Mouse (Mus musculus): ENCODE data around the gene Phactr2. TPM values are rescaled to one million over a fixed set of nuclear protein-coding genes. Genes with fewer than 3 reads are reported as not detected.

The Phactr2 gene
- total and polyA plus RNA-seq, 3 experiments = 0.08 to 0.49 (median 0.31) TPM

GRCm38 (mm10) chr10:13172798-13173221 is 301.4 kb downstream of the Phactr2 start:
- no peak overlapping the region for H3K9ac ChIP-seq (ENCODE audit: insufficient read depth, low read depth)
- H3K9me3 ChIP-seq (replicated peaks; ENCODE audit: low read length) = no peaks in the 10 kb centered on the region
- H3K27ac ChIP-seq (ENCODE audit: insufficient read depth, low read depth) = no peak overlapping the region
- no peaks in the 10 kb centered on the region for H3K79me2 ChIP-seq (replicated peaks; ENCODE audit: control insufficient read depth, extremely low read depth, insufficient read depth, poor library complexity, severe bottlenecking)
- DNase-seq (ENCODE audit: extremely low read depth) = no peak
- no peaks in the 10 kb centered on the region for H3K27me3 ChIP-seq (replicated peaks)
- in situ Hi-C loops (cut with MboI; ENCODE audit: low pct_ligation_motif_present, low pct_unique_long_range_greater_than_20kb, low sequenced_read_pairs) (no loop called here), dilution Hi-C loops (cut with MboI; ENCODE audit: extremely low pct_ligation_motif_present, extremely low pct_unique_long_range_greater_than_20kb, low sequenced_read_pairs) (no loop called here)
- H3K4me2 ChIP-seq (ENCODE audit: insufficient read depth, low read depth, poor library complexity, severe bottlenecking) = no peak overlapping the region
- peaks cover 18 to 30% of the 10 kb centered on the region in 2 experiments for H3K36me3 ChIP-seq (replicated peaks in 1 of 2; ENCODE audit: control insufficient read depth in 1 of 2, insufficient read depth in 1 of 2, low read length in 1 of 2)
- H3K4me3 ChIP-seq (replicated peaks in 1 of 3; ENCODE audit: low read depth in 2 of 3, low read length in 2 of 3, poor library complexity in 1 of 3) = no peak overlapping the region
- no peaks in the 10 kb centered on the region for H3K4me1 ChIP-seq (ENCODE audit: control insufficient read depth in 1 of 2, insufficient read depth in 2 of 2)
- no peak for TF ChIP-seq SIN3A (IDR thresholded peaks at IDR 0.05; ENCODE audit: low read length)
- TF ChIP-seq ETS1 (conservative IDR thresholded peaks at IDR 0.05; ENCODE audit: low read depth, low read length) = no peak
- no peak for TF ChIP-seq USF2 (conservative IDR thresholded peaks at IDR 0.05; ENCODE audit: low read depth, low read length)
- no peak for TF ChIP-seq CHD2 (IDR thresholded peaks at IDR 0.05; ENCODE audit: low read length)
- no peak for TF ChIP-seq ZC3H11A (IDR thresholded peaks at IDR 0.05; ENCODE audit: low read depth, low read length)
- TF ChIP-seq JUN (IDR thresholded peaks at IDR 0.05; ENCODE audit: insufficient read depth, low read depth, low read length) = no peak
- no peak for TF ChIP-seq POLR2A (IDR thresholded peaks at IDR 0.05; ENCODE audit: low read depth, low read length)
- TF ChIP-seq USF1 (IDR thresholded peaks at IDR 0.05; ENCODE audit: low read depth, low read length) = no peak
- no peak for TF ChIP-seq CHD1 (IDR thresholded peaks at IDR 0.05; ENCODE audit: low read depth, low read length)

GRCm38 (mm10) chr10:13171461-13171860 is 302.8 kb downstream of the Phactr2 start:
- no peak overlapping the region for H3K9ac ChIP-seq (ENCODE audit: insufficient read depth, low read depth)

GRCm38 (mm10) chr10:13170739-13171448 is 303.3 kb downstream of the Phactr2 start:
- Histone ChIP-seq H3K79me2 (replicated peaks; ENCODE audit: control insufficient read depth, extremely low read depth, insufficient read depth, poor library complexity, severe bottlenecking) (no peaks in the 10 kb centered on the region), H3K27ac (ENCODE audit: insufficient read depth, low read depth) (no peak overlapping the region), H3K4me1 (ENCODE audit: control insufficient read depth in 1 of 2, insufficient read depth in 2 of 2) (peaks cover 0 to 4% of the 10 kb centered on the region in 2 experiments; a peak in 1 of 4 replicates), H3K9me3 (replicated peaks; ENCODE audit: low read length) (no peaks in the 10 kb centered on the region), H3K36me3 (replicated peaks in 1 of 2; ENCODE audit: control insufficient read depth in 1 of 2, insufficient read depth in 1 of 2, low read length in 1 of 2) (peaks cover under 1 to 12% of the 10 kb centered on the region in 2 experiments), H3K9ac (ENCODE audit: insufficient read depth, low read depth) (no peak overlapping the region), H3K4me2 (ENCODE audit: insufficient read depth, low read depth, poor library complexity, severe bottlenecking) (no peak overlapping the region), H3K4me3 (replicated peaks in 1 of 3; ENCODE audit: low read depth in 2 of 3, low read length in 2 of 3, poor library complexity in 1 of 3) (no peak overlapping the region), H3K27me3 (replicated peaks) (no peaks in the 10 kb centered on the region)
- dilution Hi-C loops (cut with MboI; ENCODE audit: extremely low pct_ligation_motif_present, extremely low pct_unique_long_range_greater_than_20kb, low sequenced_read_pairs) = no loop called here
- DNase-seq (ENCODE audit: extremely low read depth) = no peak
- in situ Hi-C loops (cut with MboI; ENCODE audit: low pct_ligation_motif_present, low pct_unique_long_range_greater_than_20kb, low sequenced_read_pairs) = no loop called here
- TF ChIP-seq UBTF (IDR thresholded peaks at IDR 0.05; ENCODE audit: low read depth, low read length) (no peak), CHD1 (IDR thresholded peaks at IDR 0.05; ENCODE audit: low read depth, low read length) (no peak), MAZ (IDR thresholded peaks at IDR 0.05; ENCODE audit: low read depth, low read length) (no peak), E2F4 (IDR thresholded peaks at IDR 0.05; ENCODE audit: insufficient replicate concordance, low read depth, low read length) (no peak)

More at GRCm38 (mm10) chr10:13171461-13171860, 302.8 kb downstream of the Phactr2 start:
- H3K4me1 ChIP-seq (ENCODE audit: control insufficient read depth in 1 of 2, insufficient read depth in 2 of 2) = peaks cover 0 to 4% of the 10 kb centered on the region in 2 experiments; a peak in 1 of 4 replicates
- dilution Hi-C loops (cut with MboI; ENCODE audit: extremely low pct_ligation_motif_present, extremely low pct_unique_long_range_greater_than_20kb, low sequenced_read_pairs) (no loop called here), in situ Hi-C loops (cut with MboI; ENCODE audit: low pct_ligation_motif_present, low pct_unique_long_range_greater_than_20kb, low sequenced_read_pairs) (no loop called here)
- no peak overlapping the region for H3K27ac ChIP-seq (ENCODE audit: insufficient read depth, low read depth)
- H3K4me3 ChIP-seq (replicated peaks in 1 of 3; ENCODE audit: low read depth in 2 of 3, low read length in 2 of 3, poor library complexity in 1 of 3) = no peak overlapping the region
- H3K36me3 ChIP-seq (replicated peaks in 1 of 2; ENCODE audit: control insufficient read depth in 1 of 2, insufficient read depth in 1 of 2, low read length in 1 of 2) = peaks cover 6 to 17% of the 10 kb centered on the region in 2 experiments
- H3K4me2 ChIP-seq (ENCODE audit: insufficient read depth, low read depth, poor library complexity, severe bottlenecking) = no peak overlapping the region
- H3K79me2 ChIP-seq (replicated peaks; ENCODE audit: control insufficient read depth, extremely low read depth, insufficient read depth, poor library complexity, severe bottlenecking) = no peaks in the 10 kb centered on the region
- DNase-seq (ENCODE audit: extremely low read depth) = no peak
- H3K27me3 ChIP-seq (replicated peaks) = no peaks in the 10 kb centered on the region
- TF ChIP-seq EP300 (IDR thresholded peaks at IDR 0.05; ENCODE audit: low read length) = no peak
- TF ChIP-seq MXI1 (IDR thresholded peaks at IDR 0.05; ENCODE audit: low read depth, low read length) = no peak
- TF ChIP-seq RAD21 (IDR thresholded peaks at IDR 0.05; ENCODE audit: low read depth, low read length) = no peak
- H3K9me3 ChIP-seq (replicated peaks; ENCODE audit: low read length) = no peaks in the 10 kb centered on the region
